Mouse (Mus musculus) B cell, adult 67 days (primary cell): ENCODE measurements around the gene Efna2. TPM values are rescaled to one million over a fixed set of nuclear protein-coding genes. Genes with fewer than 3 reads are reported as not detected.

ENCODE experiments used
- total RNA-seq, 2 experiments: library from RNA; stranded (reverse); gene quantifications; 4 replicates each; pipeline ENCODE4 v1.2.4; 2023

Gene Efna2
- total RNA-seq, result under 1 TPM in 1 of 2 experiments, not detected in 1; 0.42 TPM

DNA sequence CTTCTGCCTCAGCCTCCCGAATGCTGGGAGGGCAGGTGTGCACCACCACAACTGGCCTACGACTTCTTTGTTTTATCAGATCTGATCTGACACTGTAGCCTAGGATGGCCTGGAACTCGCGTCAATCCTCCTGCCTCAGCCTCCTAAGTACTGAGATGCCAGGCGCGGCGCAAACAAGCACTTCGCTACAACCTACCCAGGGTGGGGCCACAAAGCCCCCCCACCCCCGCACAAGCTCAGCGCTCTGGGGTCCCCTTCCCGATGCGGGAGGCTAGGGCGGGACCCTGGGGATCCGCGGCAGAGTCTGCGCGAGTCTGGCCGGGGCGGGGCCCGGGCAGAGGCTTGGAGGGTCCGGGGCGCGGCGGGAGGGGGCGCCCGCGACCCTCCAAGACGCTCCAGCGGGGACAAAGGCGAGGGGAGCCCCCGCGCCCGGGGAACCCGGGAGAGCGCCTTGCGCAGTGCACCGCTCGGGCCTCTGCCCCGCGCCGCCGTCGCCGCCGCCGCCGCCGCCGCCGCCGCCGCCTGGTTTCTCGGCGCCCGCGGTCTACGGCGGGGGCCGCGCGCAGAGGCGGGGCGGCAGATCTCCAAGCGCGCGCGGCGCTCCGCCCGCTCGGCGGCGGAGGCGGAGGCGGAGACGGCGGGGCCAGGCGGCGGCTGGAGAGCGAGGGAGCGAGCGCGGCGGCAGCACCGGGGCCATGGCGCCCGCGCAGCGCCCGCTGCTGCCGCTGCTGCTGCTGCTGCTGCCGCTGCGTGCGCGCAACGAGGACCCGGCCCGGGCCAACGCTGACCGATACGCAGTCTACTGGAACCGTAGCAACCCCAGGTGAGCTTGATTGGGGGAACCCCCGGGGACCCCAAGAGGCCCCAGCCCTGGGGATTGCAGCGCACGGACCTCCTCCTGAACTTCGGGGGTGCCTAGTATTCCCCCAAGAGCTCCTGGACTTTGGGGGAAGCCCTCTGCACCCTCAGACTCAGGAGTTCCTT lies at the start of gene Efna2:
Gene Efna2, plus strand, starts transcription at position 415 of the 984 bp plus-strand sequence.

GRCm38 (mm10) chr10:80138553-80139438 lies 40.5 kb upstream of the Efna2 start, which contains the start of gene Atp5d:
Atp5d (plus strand) TSS chr10:80138632.

GRCm38 (mm10) chr10:80140666-80141035 lies 38.6 kb upstream of the Efna2 start, which contains the start of gene Cbarp:
Cbarp (minus strand) TSS chr10:80140835.

DNA sequence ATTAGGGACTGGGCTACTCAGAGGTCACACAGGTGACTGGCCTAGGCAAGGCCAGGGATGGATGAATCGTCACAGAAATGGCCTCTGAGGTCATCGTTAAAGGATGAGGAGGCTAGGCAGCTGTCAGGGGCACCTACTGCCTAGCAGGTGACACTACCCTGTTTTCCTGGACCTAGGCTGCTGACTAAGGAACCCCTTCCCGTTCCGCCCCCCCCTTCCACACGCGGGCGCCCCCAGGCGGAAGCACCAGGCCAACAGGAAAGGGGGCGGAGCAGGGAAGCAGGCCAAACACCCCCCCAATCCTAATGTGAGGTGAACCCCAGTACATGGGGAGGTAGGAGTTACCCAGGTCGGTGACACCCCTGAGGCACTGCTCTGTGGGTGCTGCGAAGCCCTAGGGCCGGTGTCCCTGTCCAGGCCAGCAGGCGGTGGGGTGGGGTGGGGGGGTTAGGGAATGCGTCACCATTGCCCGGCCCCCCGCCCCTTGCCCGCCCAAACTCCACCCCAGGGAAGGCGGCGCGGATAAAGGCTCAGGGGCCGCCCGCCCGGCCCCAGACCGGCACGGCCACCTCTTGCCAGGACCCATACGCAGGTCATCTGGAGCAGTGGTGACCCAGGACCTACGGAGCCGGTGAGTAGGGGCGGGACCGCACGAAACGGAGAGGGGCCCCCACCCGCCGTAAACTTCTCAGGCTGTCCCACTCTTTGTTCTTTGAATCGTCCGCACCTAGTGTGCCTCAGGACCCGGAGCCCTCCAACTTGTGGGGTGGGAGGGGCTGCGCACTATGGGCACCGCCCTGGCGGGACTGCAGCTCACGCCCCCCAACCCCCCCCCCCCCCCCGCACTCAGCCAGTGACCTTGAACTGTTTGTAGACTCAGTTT lies 31.3 kb upstream of the Efna2 start, which contains the start of gene Midn:
Gene Midn, plus strand, starts transcription at position 554 of the 883 bp plus-strand sequence.

DNA sequence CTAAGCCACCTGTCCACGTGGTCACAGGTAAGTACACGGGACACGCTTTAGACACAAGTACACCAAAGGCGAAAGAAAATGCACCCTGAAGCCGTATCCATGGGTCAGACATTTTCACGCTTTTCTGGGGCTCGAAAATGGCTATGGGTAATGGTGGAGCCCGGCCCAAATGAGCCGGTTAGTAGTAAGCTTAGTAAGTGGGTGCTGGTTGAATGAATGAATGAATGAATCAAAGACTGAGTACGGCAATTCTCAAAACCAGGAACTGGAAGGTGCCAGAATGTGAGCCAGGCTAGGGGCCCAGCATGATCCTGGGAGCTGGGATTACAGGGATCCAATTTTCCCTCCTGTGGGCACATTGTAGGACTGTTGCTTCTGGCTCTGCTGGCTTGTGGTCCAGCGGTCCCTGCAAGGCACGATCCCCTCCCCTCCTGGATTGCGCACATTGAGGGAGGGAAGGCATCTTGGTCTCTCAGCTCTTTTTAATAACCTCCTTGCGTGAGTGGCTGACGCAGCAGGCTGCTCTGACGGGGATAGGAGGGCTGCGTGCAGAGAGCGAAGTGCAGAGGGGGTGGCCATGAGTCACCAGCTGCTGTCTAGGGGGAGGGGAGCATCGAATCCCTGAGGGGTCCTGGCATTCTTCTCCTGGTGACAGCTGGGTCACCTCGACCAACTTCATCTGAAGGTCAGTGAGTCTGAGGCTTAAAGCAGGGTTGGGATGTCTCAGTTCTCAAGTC lies 13.7 kb upstream of the Efna2 start, which contains the start of gene Cirbp:
Gene Cirbp, plus strand, starts transcription at position 594 of the 737 bp plus-strand sequence.

DNA sequence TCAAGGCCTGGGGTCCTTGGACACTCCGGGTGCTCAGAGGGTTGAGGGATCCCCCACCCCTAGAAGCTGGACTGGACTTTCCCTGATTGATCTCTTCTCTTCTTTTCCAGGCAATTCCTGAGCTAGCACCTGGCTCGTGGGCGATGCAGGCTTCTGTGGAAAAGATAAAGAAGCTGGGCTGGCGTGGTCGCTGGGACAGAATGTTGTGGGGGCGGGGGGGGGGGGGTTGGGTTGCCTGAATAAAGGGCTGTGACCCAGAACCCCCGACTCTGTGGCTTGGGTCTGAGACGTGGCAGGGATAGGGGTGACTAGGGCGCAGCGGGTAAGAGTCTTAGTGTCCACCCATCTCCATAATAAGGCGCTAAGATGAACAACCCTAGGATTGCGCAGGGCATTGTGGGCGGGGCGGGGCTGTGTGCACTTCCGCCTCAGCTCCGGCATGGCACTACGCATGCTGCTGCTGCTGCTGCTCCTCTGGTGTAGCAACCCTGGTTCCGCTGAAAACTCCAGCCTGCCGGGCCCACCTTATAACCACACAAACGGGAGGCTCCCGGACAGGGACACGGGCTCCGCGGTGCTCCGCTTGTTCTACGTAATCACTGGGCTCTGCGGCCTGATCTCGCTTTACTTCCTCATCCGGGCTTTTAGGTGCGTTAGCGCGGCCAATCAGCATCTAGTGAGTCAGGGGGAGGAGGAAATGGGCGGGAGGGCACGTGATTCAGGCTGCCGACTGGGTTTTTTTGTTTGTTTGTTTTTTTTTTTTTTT lies 6.6 kb upstream of the Efna2 start, which contains the start of gene 1600002K03Rik:
Gene 1600002K03Rik, plus strand, starts transcription at position 418 of the 766 bp plus-strand sequence.

GRCm38 (mm10) chr10:80226416-80227165 lies 47.3 kb downstream of the Efna2 start, which contains the start of gene Mum1:
Mum1 (plus strand) TSS chr10:80226434.

Other genes starting within 250 kb of the Efna2 start
- 10 to 100 TPM; 44.5 to 55.3 TPM for gene Wdr18, start 219.3 kb upstream of the Efna2 start, total RNA-seq
- under 1 TPM in 1 of 2 experiments, not detected in 1; 0.24 TPM for gene Grin3b, start 208.8 kb upstream of the Efna2 start, total RNA-seq
- 100 to 1,000 TPM; 156 to 169 TPM for gene Tmem259, start 195.2 kb upstream of the Efna2 start, total RNA-seq
- gene Cnn2, start 190.9 kb upstream of the Efna2 start, total RNA-seq, result 100 to 1,000 TPM; 339 to 353 TPM
- gene Abca7, start 183.0 kb upstream of the Efna2 start, total RNA-seq, result 10 to 100 TPM; 57.1 to 61.6 TPM
- 100 to 1,000 TPM; 538 to 550 TPM for gene Arhgap45, start 162.8 kb upstream of the Efna2 start, total RNA-seq
- gene Polr2e, start 139.7 kb upstream of the Efna2 start, total RNA-seq, result 100 to 1,000 TPM in 1 of 2 experiments, 10 to 100 TPM in 1; 91.9 to 101 TPM
- 100 to 1,000 TPM; 124 to 133 TPM for gene Gpx4, start 132.3 kb upstream of the Efna2 start, total RNA-seq
- gene Sbno2, start 73.9 kb upstream of the Efna2 start, total RNA-seq, result 100 to 1,000 TPM; 118 to 128 TPM
- gene Stk11, start 63.7 kb upstream of the Efna2 start, total RNA-seq, result 100 to 1,000 TPM; 178 to 181 TPM
- gene Atp5d, start 40.9 kb upstream of the Efna2 start, total RNA-seq, result 100 to 1,000 TPM; 171 to 178 TPM
- 1 to 10 TPM; 4.6 to 4.9 TPM for gene Cbarp, start 38.6 kb upstream of the Efna2 start, total RNA-seq
- 100 to 1,000 TPM; 153 to 162 TPM for gene Midn, start 31.2 kb upstream of the Efna2 start, total RNA-seq
- 100 to 1,000 TPM; 152 to 252 TPM for gene Cirbp, start 13.5 kb upstream of the Efna2 start, total RNA-seq
- gene 1600002K03Rik, start 6.5 kb upstream of the Efna2 start, total RNA-seq, result 10 to 100 TPM in 1 of 2 experiments, 1 to 10 TPM in 1; 9.9 to 13.1 TPM
- gene Mum1, start 47.0 kb downstream of the Efna2 start, total RNA-seq, result 10 to 100 TPM; 79.2 to 79.3 TPM
- gene Ndufs7, start 69.6 kb downstream of the Efna2 start, total RNA-seq, result 100 to 1,000 TPM in 1 of 2 experiments, 10 to 100 TPM in 1; 98.1 to 106 TPM
- gene Gamt, start 81.5 kb downstream of the Efna2 start, total RNA-seq, result 1 to 10 TPM; 1.2 to 3.8 TPM
- gene Dazap1, start 82.0 kb downstream of the Efna2 start, total RNA-seq, result 100 to 1,000 TPM; 147 to 159 TPM
- 1,000 to 10,000 TPM; 2,823 to 2,836 TPM for gene Rps15, start 113.0 kb downstream of the Efna2 start, total RNA-seq
- under 1 TPM; 0.24 to 0.35 TPM for gene Apc2, start 116.5 kb downstream of the Efna2 start, total RNA-seq
- 10 to 100 TPM; 27.6 to 32.1 TPM for gene 2310011J03Rik, start 141.1 kb downstream of the Efna2 start, total RNA-seq
- gene Pcsk4, start 150.0 kb downstream of the Efna2 start, total RNA-seq, result 1 to 10 TPM; 1.0 to 1.1 TPM
- gene Reep6, start 150.5 kb downstream of the Efna2 start, total RNA-seq, result under 1 TPM in 1 of 2 experiments, not detected in 1; 0.26 TPM
- gene Adamtsl5, start 168.9 kb downstream of the Efna2 start, total RNA-seq, result not detected
- not detected for gene Plk5, start 177.0 kb downstream of the Efna2 start, total RNA-seq
- 1 to 10 TPM; 8.4 to 9.4 TPM for gene Mex3d, start 208.2 kb downstream of the Efna2 start, total RNA-seq
- gene Mbd3, start 220.1 kb downstream of the Efna2 start, total RNA-seq, result 100 to 1,000 TPM in 1 of 2 experiments, 10 to 100 TPM in 1; 99.8 to 108 TPM
- 10 to 100 TPM; 69.0 to 71.6 TPM for gene Uqcr11, start 227.3 kb downstream of the Efna2 start, total RNA-seq